Mouse (Mus musculus): ENCODE results near the gene Pnmal2. TPM values are rescaled to one million over a fixed set of nuclear protein-coding genes. Genes with fewer than 3 reads are reported as not detected.

Pnmal2 gene
- polyA plus RNA-seq, 1 experiment from 2014 or later = 1.7 TPM

DNA sequence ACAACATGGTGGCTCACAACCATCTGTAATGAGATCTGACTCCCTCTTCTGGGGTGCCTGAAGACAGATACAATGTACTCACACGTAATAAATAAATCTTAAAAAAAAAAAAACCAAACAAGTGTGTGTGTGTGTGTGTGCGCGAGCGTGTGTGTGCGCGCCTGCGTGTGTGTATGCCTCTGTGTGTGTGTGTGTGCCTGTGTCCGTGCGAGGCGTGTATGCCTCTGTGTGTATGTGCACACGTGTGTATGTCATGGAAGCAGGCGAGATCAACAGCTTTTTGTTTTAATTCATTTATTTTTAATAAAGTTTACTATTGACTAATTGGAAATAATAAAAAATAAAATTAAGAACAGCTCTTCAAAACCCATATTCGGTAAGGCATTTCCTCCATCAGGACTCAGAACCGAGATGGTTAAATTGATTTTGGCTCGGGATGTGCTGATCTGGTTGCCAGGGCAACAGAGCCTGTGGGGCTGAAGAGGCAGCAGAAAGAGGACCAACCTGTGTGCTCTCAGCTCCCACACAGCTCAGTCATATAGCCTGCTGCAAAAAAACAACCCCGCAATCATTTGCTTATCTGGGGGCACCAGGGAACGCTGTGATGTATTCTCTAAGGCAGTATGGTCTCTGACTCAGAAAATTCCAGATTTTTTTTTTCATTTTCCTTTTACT lies 6.2 kb upstream of the Pnmal2 start:
- no peaks in the 10 kb centered on the region for H3K36me3 ChIP-seq
- H3K27me3 ChIP-seq (ENCODE audit: insufficient read depth, poor library complexity, severe bottlenecking) = no peaks in the 10 kb centered on the region
- no peaks in the 10 kb centered on the region for H3K9me3 ChIP-seq
- WGBS = 72% methylated on average over 17 of the region's 17 CpGs
- H3K4me3 ChIP-seq = no peak overlapping the region
- no peak overlapping the region for H3K27ac ChIP-seq
- no peak for DNase-seq (ENCODE audit: low spot score)
- H3K4me1 ChIP-seq = peaks cover 7% of the 10 kb centered on the region; the same call in 1 of the 2 replicates

DNA sequence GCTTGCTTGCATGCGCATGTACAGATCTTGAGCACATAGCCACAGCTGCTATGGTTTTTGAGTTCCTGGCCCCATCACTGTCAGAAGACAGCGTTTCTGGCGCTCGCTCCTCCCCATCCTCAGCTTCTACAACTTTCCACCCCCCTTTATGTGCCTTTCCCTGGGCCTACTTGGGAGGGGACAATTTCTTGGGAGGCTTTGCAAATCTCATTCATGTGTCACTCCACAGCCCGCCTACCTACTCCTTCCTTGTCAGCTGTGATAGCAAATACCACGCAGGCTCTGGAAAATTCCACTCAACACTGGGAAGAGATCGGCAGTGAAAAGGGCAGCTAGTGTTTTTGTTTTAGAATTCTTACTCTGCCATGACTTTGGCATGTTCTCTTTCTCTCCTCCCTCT lies 4.2 kb upstream of the Pnmal2 start:
- Histone ChIP-seq H3K9me3 (no peaks in the 10 kb centered on the region), H3K27ac (peak overlapping the region; percentile 48; the same call in 1 of the 2 replicates), H3K27me3 (ENCODE audit: insufficient read depth, poor library complexity, severe bottlenecking) (peaks cover 10% of the 10 kb centered on the region), H3K4me3 (no peak overlapping the region), H3K4me1 (peaks cover 20% of the 10 kb centered on the region), H3K36me3 (no peaks in the 10 kb centered on the region)
- 37% methylated on average over 7 of the region's 7 CpGs for WGBS
- no peak for DNase-seq (ENCODE audit: low spot score)

- no peak overlapping the region for H3K4me3 ChIP-seq
- H3K27ac ChIP-seq = no peak overlapping the region
- H3K27me3 ChIP-seq (ENCODE audit: insufficient read depth, poor library complexity, severe bottlenecking) = peaks cover 35% of the 10 kb centered on the region
- DNase-seq (ENCODE audit: low spot score) = no peak
- H3K36me3 ChIP-seq = no peaks in the 10 kb centered on the region
- 69% methylated on average over 4 of the region's 4 CpGs for WGBS
- peaks cover 46% of the 10 kb centered on the region for H3K4me1 ChIP-seq
- H3K9me3 ChIP-seq = no peaks in the 10 kb centered on the region
These were observed 1.6 kb upstream of the Pnmal2 start for GRCm38 (mm10) chr7:16942861-16943260.

GRCm38 (mm10) chr7:16944808-16945315 lies 380 bp downstream of the Pnmal2 start:
- H3K36me3 ChIP-seq = no peaks in the 10 kb centered on the region
- H3K27me3 ChIP-seq (ENCODE audit: insufficient read depth, poor library complexity, severe bottlenecking) = peaks cover 55% of the 10 kb centered on the region
- peaks cover 53% of the 10 kb centered on the region for H3K4me1 ChIP-seq
- DNase-seq (ENCODE audit: low spot score) = no peak
- peak overlapping the region; percentile 71 for H3K4me3 ChIP-seq
- peak overlapping the region; percentile 83 for H3K27ac ChIP-seq
- WGBS = under 1% methylated on average over 22 of the region's 22 CpGs
- H3K9me3 ChIP-seq = no peaks in the 10 kb centered on the region

DNA sequence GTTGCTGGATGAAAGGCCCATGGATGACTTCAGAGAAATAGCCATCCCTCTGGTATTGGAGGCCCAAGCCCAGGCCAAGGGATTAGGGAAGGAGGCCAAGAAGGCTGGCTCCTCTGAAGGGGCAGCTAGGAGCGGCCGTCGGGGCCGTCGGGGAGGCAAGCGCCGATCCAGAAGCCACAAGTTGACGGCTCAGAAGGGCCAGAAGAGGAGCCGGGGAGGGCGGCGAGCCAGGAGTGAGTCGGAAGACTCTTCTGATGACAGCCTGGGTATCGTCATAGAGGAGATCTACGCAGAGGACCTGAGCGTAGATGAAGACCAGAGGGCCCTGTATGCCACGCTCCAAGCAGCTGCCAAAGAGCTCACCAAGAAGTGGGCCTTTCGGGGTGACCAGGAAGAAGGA lies 937 bp downstream of the Pnmal2 start:
- no peak overlapping the region for H3K27ac ChIP-seq
- DNase-seq (ENCODE audit: low spot score) = no peak

GRCm38 (mm10) chr7:16946441-16947348 lies 2.2 kb downstream of the Pnmal2 start:
- WGBS = 2% methylated on average over 53 of the region's 53 CpGs
- no peak for DNase-seq (ENCODE audit: low spot score)
- Histone ChIP-seq H3K27me3 (ENCODE audit: insufficient read depth, poor library complexity, severe bottlenecking) (peaks cover 56% of the 10 kb centered on the region), H3K4me1 (peaks cover 56% of the 10 kb centered on the region), H3K27ac (peak overlapping the region; percentile 65; the same call in 1 of the 2 replicates), H3K36me3 (no peaks in the 10 kb centered on the region), H3K9me3 (no peaks in the 10 kb centered on the region), H3K4me3 (peak overlapping the region; percentile 58)

More for the DNA sequence above, 937 bp downstream of the Pnmal2 start:
- Histone ChIP-seq H3K36me3 (no peaks in the 10 kb centered on the region), H3K4me3 (peak overlapping the region; percentile 71), H3K9me3 (no peaks in the 10 kb centered on the region), H3K27me3 (ENCODE audit: insufficient read depth, poor library complexity, severe bottlenecking) (peaks cover 56% of the 10 kb centered on the region), H3K4me1 (peaks cover 53% of the 10 kb centered on the region)
- 6% methylated on average over 17 of the region's 17 CpGs for WGBS

GRCm38 (mm10) chr7:16947349-16947895 lies 2.9 kb downstream of the Pnmal2 start:
- DNase-seq (ENCODE audit: low spot score) = no peak
- Histone ChIP-seq H3K36me3 (no peaks in the 10 kb centered on the region), H3K4me1 (peaks cover 56% of the 10 kb centered on the region), H3K27me3 (ENCODE audit: insufficient read depth, poor library complexity, severe bottlenecking) (peaks cover 56% of the 10 kb centered on the region), H3K9me3 (no peaks in the 10 kb centered on the region), H3K4me3 (peak overlapping the region; percentile 58), H3K27ac (0 out of 2 replicates have a peak overlapping the region, but pooled peaks have one; percentile 65)
- WGBS = 19% methylated on average over 21 of the region's 22 CpGs

DNA sequence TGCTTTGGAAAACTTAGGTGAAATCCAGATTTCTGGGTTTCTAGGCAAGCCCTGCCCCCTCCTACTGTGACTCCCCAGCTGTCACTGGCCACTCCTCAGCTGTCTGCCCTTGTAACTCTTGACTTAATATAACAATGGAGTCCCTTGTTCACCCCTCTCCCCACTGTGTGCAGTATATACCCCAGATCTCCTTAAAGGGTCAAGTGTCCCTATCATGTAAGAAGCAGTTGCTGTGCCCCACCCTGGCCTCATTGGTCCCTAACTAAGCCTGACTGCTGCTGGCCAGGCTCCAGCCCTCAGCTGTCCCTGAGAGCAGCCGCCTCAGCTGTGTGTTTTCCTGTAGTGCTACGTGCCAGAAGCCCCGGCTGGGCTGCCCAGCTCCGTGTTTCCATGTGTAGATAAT lies 3.5 kb downstream of the Pnmal2 start:
- H3K36me3 ChIP-seq = no peaks in the 10 kb centered on the region
- H3K27ac ChIP-seq = no peak overlapping the region
- H3K9me3 ChIP-seq = no peaks in the 10 kb centered on the region
- no peak for DNase-seq (ENCODE audit: low spot score)
- peaks cover 56% of the 10 kb centered on the region for H3K27me3 ChIP-seq (ENCODE audit: insufficient read depth, poor library complexity, severe bottlenecking)
- peak overlapping the region; percentile 58 for H3K4me3 ChIP-seq
- 8% methylated on average over 4 of the region's 4 CpGs for WGBS
- peaks cover 56% of the 10 kb centered on the region for H3K4me1 ChIP-seq

- Histone ChIP-seq H3K4me1 (peaks cover 55% of the 10 kb centered on the region), H3K36me3 (no peaks in the 10 kb centered on the region), H3K27ac (no peak overlapping the region), H3K9me3 (no peaks in the 10 kb centered on the region), H3K27me3 (ENCODE audit: insufficient read depth, poor library complexity, severe bottlenecking) (peaks cover 56% of the 10 kb centered on the region), H3K4me3 (no peak overlapping the region)
- no peak for DNase-seq (ENCODE audit: low spot score)
- 49% methylated on average over 8 of the region's 8 CpGs for WGBS
These were observed 4.5 kb downstream of the Pnmal2 start for GRCm38 (mm10) chr7:16948923-16949458.

DNA sequence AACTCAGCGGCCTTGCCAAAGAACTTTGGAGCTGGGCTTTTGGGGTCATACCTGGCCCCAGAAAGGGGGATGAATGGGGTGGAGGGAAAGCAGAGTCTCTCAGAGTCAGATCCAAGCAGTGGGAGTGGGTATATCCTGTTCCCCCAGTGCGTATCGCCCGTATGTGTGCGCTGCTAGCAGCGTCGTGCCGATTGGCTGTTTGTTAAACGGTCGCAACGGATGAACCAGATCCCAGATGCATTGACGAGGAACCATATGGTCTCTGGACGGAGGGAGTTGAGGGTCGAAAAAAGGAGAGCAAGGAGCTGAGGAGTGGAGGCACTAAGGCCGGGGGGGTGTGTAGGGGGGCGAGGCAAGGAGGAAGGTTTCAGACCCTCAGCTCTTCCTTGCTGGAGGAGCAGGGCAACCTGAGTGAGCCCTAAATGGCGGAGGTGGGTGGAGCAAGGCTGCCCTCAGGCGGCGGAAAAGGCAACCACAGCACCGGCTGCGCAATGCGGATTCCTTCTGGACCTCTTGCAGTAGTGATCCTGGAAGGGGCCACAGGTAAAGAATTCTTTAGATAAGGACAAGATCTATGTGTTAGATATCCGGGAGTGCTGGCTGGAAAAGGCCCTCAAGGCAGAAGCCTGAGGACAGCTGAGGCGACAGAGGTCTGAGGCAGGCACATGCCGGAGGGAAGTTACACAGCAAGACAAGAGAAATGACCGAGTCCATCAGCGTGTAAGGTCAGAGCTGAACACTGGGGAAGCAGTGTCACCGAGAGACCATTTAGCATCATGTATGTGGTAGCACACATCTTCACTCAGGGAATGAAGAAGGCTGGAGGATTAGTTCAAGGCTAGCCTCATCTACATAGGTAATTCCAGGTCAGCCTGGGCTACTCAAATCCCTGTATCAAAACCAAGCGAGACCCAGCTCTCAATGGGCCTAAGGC lies 5.7 kb downstream of the Pnmal2 start:
- 12% methylated on average over 29 of the region's 29 CpGs for WGBS
- no peaks in the 10 kb centered on the region for H3K36me3 ChIP-seq
- no peaks in the 10 kb centered on the region for H3K9me3 ChIP-seq
- H3K27ac ChIP-seq = peak overlapping the region; percentile 56
- peak overlapping the region; percentile 49 for H3K4me3 ChIP-seq
- peak; percentile 91 for DNase-seq (ENCODE audit: low spot score)
- peaks cover 44% of the 10 kb centered on the region for H3K4me1 ChIP-seq
- H3K27me3 ChIP-seq (ENCODE audit: insufficient read depth, poor library complexity, severe bottlenecking) = peaks cover 47% of the 10 kb centered on the region

GRCm38 (mm10) chr7:16950861-16951635 lies 6.6 kb downstream of the Pnmal2 start:
- DNase-seq (ENCODE audit: low spot score) = peak; percentile 93
- H3K27ac ChIP-seq = no peak overlapping the region
- peaks cover 35% of the 10 kb centered on the region for H3K4me1 ChIP-seq
- no peaks in the 10 kb centered on the region for H3K36me3 ChIP-seq
- H3K4me3 ChIP-seq = no peak overlapping the region
- H3K9me3 ChIP-seq = no peaks in the 10 kb centered on the region
- H3K27me3 ChIP-seq (ENCODE audit: insufficient read depth, poor library complexity, severe bottlenecking) = peaks cover 38% of the 10 kb centered on the region
- 28% methylated on average over 18 of the region's 18 CpGs for WGBS
